In genomic region chr15:96757446-96758198, GRCm38 (mm10) we compare ENCODE assay signal across 11 mouse cellular contexts. TPM values are rescaled to one million over a fixed set of nuclear protein-coding genes. Genes with fewer than 3 reads are reported as not detected.
DNase-seq lines count a peak whose midpoint lies in the region; ATAC-seq and TF ChIP-seq lines count a peak whose summit lies in the region.
"Had no signal": no experiment of that assay in that cellular context is flagged by ENCODE, and none has a peak within 500 bp of the region (broad histone marks: within the 10 kb centered on the region; RNA-seq: fewer than 3 reads in every experiment).

No protein-coding gene starts in this region.

- peak; percentile 21 for DNase-seq in layer of hippocampus, adult 11-12 months (ENCODE audit: low spot score)
- DNase-seq in layer of hippocampus, postnatal 10 days (ENCODE audit: low spot score in 2 of 2) = no peak
- DNase-seq in spleen, postnatal 4 days (ENCODE audit: low spot score in 2 of 2) = peak; percentile 40 to 67
- DNase-seq in cerebellum, adult 8-10 months = no peak
- DNase-seq in layer of hippocampus, adult 2 months (ENCODE audit: low spot score in 2 of 2) = no peak
- no peak for DNase-seq in cerebellum, adult 11-12 months
- DNase-seq: cerebellum, adult 9-11 months had no signal

- H3K4me3 ChIP-seq in intestine, postnatal 0 days (ENCODE audit: low read depth, low read length) = no peak overlapping the region
- no peak overlapping the region for H3K4me3 ChIP-seq in layer of hippocampus, adult 2 months
- H3K4me3 ChIP-seq: forebrain, embryonic 10.5 days had no signal

- no peak overlapping the region for H3K27ac ChIP-seq in intestine, postnatal 0 days (ENCODE audit: low read depth, low read length)
- no peak overlapping the region for H3K27ac ChIP-seq in layer of hippocampus, adult 2 months
- H3K27ac ChIP-seq: forebrain, embryonic 10.5 days; hindbrain, embryonic 14.5 days had no signal

- 87% methylated on average over 9 of the region's 9 CpGs for WGBS in intestine, postnatal 0 days

- H3K4me2 ChIP-seq in intestine, postnatal 0 days (replicated peaks; ENCODE audit: low read depth) = no peak overlapping the region
- H3K4me2 ChIP-seq: hindbrain, embryonic 14.5 days had no signal

- no peaks in the 10 kb centered on the region for H3K27me3 ChIP-seq in intestine, postnatal 0 days (replicated peaks; ENCODE audit: control insufficient read depth, insufficient read depth, low read length)

- no peak for TF ChIP-seq CTCF in intestine, postnatal 0 days (IDR thresholded peaks at IDR 0.05; ENCODE audit: low read depth)
- no peak for TF ChIP-seq CTCF in layer of hippocampus, adult 2 months (conservative IDR thresholded peaks at IDR 0.05)

- H3K36me3 ChIP-seq in intestine, postnatal 0 days (ENCODE audit: control insufficient read depth, insufficient read depth) = no peaks in the 10 kb centered on the region
- H3K36me3 ChIP-seq: forebrain, embryonic 10.5 days had no signal

- H3K4me1 ChIP-seq in intestine, postnatal 0 days (replicated peaks; ENCODE audit: control insufficient read depth, insufficient read depth, low read length) = no peaks in the 10 kb centered on the region; the same call in 1 of the 2 replicates

- no peak overlapping the region for H3K9ac ChIP-seq in intestine, postnatal 0 days (ENCODE audit: low read depth, low read length)
- H3K9ac ChIP-seq: hindbrain, embryonic 14.5 days had no signal

- ATAC-seq in CD4-positive, CD25-positive, alpha-beta regulatory T cell, adult 4 months = peak; percentile 56
- ATAC-seq in intestine, postnatal 0 days = peak; percentile 56; the same call in 1 of the 2 replicates

- H3K9me3 ChIP-seq in intestine, postnatal 0 days (ENCODE audit: control insufficient read depth) = no peaks in the 10 kb centered on the region
- H3K9me3 ChIP-seq: forebrain, embryonic 10.5 days had no signal

RNA-seq across cellular contexts. Expression of gene Slc38a2, which starts 58.1 kb away (rescaled TPM):
- total RNA-seq in layer of hippocampus, postnatal 10 days (2021) = 10 to 100 TPM; 64.7 to 73.8 TPM
- polyA plus RNA-seq in CD4-positive, CD25-positive, alpha-beta regulatory T cell, adult 4 months (2017; shearing (Covaris generic)) = 10 to 100 TPM; 34.6 to 44.7 TPM
- 27.9 and 28.5 TPM in 2 replicates for polyA plus RNA-seq in intestine, postnatal 0 days (2015; fragmentation: Nextera tagmentation; extraction: Ambion mirVana)
- 10 to 100 TPM; 73.5 to 78.1 TPM for total RNA-seq in layer of hippocampus, adult 2 months (2021)

Comparison
In these comparisons a context has a peak if more than half of its experiments do, and no peak if none do; other contexts are left out.
1. DNase-seq: peak in layer of hippocampus, adult 11-12 months (single experiment) and spleen, postnatal 4 days (2 of 2); none in layer of hippocampus, postnatal 10 days (0 of 2), cerebellum, adult 8-10 months (single experiment), layer of hippocampus, adult 2 months (0 of 2) and cerebellum, adult 11-12 months (single experiment).